Mouse (Mus musculus) liver, embryonic 14.5 days (tissue): ENCODE results near the gene Knop1.

Experiments
- CTCF ChIP-seq: IDR thresholded peaks from 2 replicates; pipeline ENCODE4 v1.5.1; 2016; ENCODE audit warnings: antibody characterized with exemption, low read depth, control low read depth
- EP300 ChIP-seq: IDR thresholded peaks from 2 replicates; pipeline ENCODE4 v1.6.1; 2016; ENCODE audit warnings: antibody characterized with exemption, low read depth

- no peak for TF ChIP-seq CTCF
- no peak for TF ChIP-seq EP300
These were observed at the start of gene Knop1 for GRCm38 (mm10) chr7:118855877-118856304.
